Mouse (Mus musculus): ENCODE results near the gene Stx1b. TPM values are rescaled to one million over a fixed set of nuclear protein-coding genes. Genes with fewer than 3 reads are reported as not detected.

Stx1b gene
- total RNA-seq, 2 experiments from 2014 or later = 0.62 TPM; not detected in 1

- 0 out of 2 replicates have a peak, but pooled peaks have one; percentile 26 for ATAC-seq (replicated peaks; ENCODE audit: poor library complexity, severe bottlenecking)
Observed at GRCm38 (mm10) chr7:127820836-127821509, 3.4 kb downstream of the Stx1b start.

GRCm38 (mm10) chr7:127817776-127818175 is 6.6 kb downstream of the Stx1b start:
- no peak for ATAC-seq (replicated peaks; ENCODE audit: poor library complexity, severe bottlenecking)

GRCm38 (mm10) chr7:127817053-127817452 is 7.3 kb downstream of the Stx1b start:
- no peak for ATAC-seq (replicated peaks; ENCODE audit: poor library complexity, severe bottlenecking)

- peak; percentile 92 for ATAC-seq (replicated peaks; ENCODE audit: poor library complexity, severe bottlenecking)
Observed at GRCm38 (mm10) chr7:127815954-127816821, 8.2 kb downstream of the Stx1b start.

- ATAC-seq (replicated peaks; ENCODE audit: poor library complexity, severe bottlenecking) = no peak
Observed at GRCm38 (mm10) chr7:127815116-127815665, 9.2 kb downstream of the Stx1b start.

GRCm38 (mm10) chr7:127814241-127814921 is 10.0 kb downstream of the Stx1b start:
- no peak for ATAC-seq (replicated peaks; ENCODE audit: poor library complexity, severe bottlenecking)

- no peak for ATAC-seq (replicated peaks; ENCODE audit: poor library complexity, severe bottlenecking)
Observed at GRCm38 (mm10) chr7:127813821-127814220, 10.5 kb downstream of the Stx1b start.

GRCm38 (mm10) chr7:127812292-127812691 is 12.1 kb downstream of the Stx1b start:
- ATAC-seq (replicated peaks; ENCODE audit: poor library complexity, severe bottlenecking) = no peak

GRCm38 (mm10) chr7:127811240-127811639 is 13.1 kb downstream of the Stx1b start:
- ATAC-seq (replicated peaks; ENCODE audit: poor library complexity, severe bottlenecking) = no peak

GRCm38 (mm10) chr7:127810650-127811049 is 13.7 kb downstream of the Stx1b start:
- no peak for ATAC-seq (replicated peaks; ENCODE audit: poor library complexity, severe bottlenecking)

- ATAC-seq (replicated peaks; ENCODE audit: poor library complexity, severe bottlenecking) = no peak
Observed at GRCm38 (mm10) chr7:127809846-127810245, 14.5 kb downstream of the Stx1b start.

GRCm38 (mm10) chr7:127808821-127809220 is 15.5 kb downstream of the Stx1b start:
- no peak for ATAC-seq (replicated peaks; ENCODE audit: poor library complexity, severe bottlenecking)

GRCm38 (mm10) chr7:127802313-127802712 is 22.0 kb downstream of the Stx1b start:
- no peak for ATAC-seq (replicated peaks; ENCODE audit: poor library complexity, severe bottlenecking)

- no peak for ATAC-seq (replicated peaks; ENCODE audit: poor library complexity, severe bottlenecking)
Observed at GRCm38 (mm10) chr7:127801010-127801621, 23.2 kb downstream of the Stx1b start.

GRCm38 (mm10) chr7:127800435-127801009 is 23.8 kb downstream of the Stx1b start, which contains the start of gene Hsd3b7:
Gene Hsd3b7, plus strand, starts transcription at chr7:127800604.
- ATAC-seq (replicated peaks; ENCODE audit: poor library complexity, severe bottlenecking) = peak; percentile 93

- ATAC-seq (replicated peaks; ENCODE audit: poor library complexity, severe bottlenecking) = no peak
Observed at GRCm38 (mm10) chr7:127799738-127800137, 24.6 kb downstream of the Stx1b start.

- ATAC-seq (replicated peaks; ENCODE audit: poor library complexity, severe bottlenecking) = no peak
Observed at GRCm38 (mm10) chr7:127799211-127799610, 25.1 kb downstream of the Stx1b start.

- ATAC-seq (replicated peaks; ENCODE audit: poor library complexity, severe bottlenecking) = no peak
Observed at GRCm38 (mm10) chr7:127798591-127798990, 25.8 kb downstream of the Stx1b start.

- no peak for ATAC-seq (replicated peaks; ENCODE audit: poor library complexity, severe bottlenecking)
Observed at GRCm38 (mm10) chr7:127797076-127797845, 27.1 kb downstream of the Stx1b start.

Measured in granulocyte monocyte progenitor cell, adult 5-6 weeks (primary cell).